Mouse (Mus musculus) spleen, postnatal 36 days (tissue): Measurements from ENCODE around the gene Rps27.

Source experiments
- DNase-seq, 2 experiments: peaks; one replicate each; pipeline ENCODE4 v3.0.0; 2022; ENCODE audit warnings: low spot score in 2 of 2, mixed read lengths in 1 of 2

The Rps27 gene

DNA sequence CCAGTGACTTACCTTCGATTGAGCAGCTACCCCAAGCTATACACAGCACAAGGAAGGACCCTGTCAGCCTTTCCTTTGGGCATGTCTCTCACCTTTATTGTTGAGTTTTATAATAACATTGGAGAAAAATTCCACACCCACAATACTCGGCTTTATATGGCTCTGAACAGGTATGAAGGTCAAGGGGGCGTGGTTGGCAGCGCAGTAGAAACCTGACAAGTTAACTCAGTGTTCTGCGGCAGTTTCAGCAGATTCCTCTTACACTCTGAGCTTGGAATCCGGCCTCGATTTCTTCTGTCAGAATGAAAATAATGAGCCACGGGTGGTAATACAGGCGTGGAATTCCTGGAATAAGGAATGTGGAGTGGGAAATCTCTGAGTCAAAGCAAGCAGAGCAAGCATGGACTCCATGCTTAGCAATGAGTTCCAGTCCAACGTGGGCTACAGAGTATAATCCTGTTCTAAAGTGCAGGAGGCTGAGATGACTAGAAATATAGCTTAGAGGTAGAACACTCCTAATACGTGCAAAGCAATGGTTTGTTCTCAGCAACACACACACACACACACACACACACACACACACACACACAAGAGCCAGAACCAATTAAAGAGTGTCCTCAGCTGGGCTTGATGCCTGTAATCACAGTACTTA, 22.5 kb downstream of the Rps27 start:
- no peak for DNase-seq

DNA sequence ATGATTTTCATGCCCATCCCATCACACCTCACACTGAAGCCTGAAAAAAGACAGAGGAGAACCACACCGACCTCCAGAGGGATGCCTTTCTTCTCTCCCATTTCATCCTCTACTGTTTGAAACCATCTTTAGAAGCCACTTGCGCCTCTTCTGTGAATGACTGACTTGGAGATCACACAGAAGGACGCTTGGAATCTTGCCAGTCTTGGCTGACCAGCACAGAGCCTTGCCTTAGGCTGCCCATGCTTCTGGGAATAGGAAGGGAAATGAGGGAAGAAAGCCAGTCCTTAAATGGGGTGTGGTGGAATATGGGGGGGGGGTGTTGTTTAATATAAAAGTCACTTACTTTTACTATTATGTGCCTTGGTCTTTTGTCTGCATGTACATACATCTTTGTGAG, 29.9 kb downstream of the Rps27 start:
- DNase-seq = no peak

DNA sequence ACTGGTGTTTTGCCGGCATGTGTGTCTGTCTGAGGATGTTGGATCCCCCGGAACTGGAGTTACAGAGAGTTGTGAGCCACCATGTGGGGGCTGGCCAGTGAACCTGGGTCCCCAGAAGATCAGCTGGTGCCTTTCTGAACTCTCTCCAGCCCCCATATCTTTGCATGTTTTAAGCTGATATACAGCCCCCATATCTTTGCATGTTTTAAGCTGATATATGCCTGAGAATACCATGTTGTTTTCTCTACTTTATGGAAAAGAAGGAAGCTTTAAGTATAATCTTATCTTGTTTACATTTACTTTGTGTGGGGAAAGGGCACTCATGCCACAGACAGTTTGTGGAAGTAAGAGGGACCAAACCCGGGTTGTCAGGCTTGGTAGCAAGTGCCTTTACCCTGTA, 33.9 kb downstream of the Rps27 start:
- no peak for DNase-seq
